ENCODE assay signal across 8 mouse cellular contexts in genomic region chr4:88035361-88035760, GRCm38 (mm10). TPM values are rescaled to one million over a fixed set of nuclear protein-coding genes. Genes with fewer than 3 reads are reported as not detected.
DNase-seq lines count a peak whose midpoint lies in the region; ATAC-seq and TF ChIP-seq lines count a peak whose summit lies in the region.

No protein-coding gene starts in this region.

- no peaks in the 10 kb centered on the region for H3K9me3 ChIP-seq in embryonic facial prominence, embryonic 13.5 days
- H3K9me3 ChIP-seq in lung, embryonic 14.5 days (ENCODE audit: low read depth, low read length): no peaks in the 10 kb centered on the region

- peaks cover 20% of the 10 kb centered on the region; the same call in 1 of the 2 replicates for H3K4me1 ChIP-seq in embryonic facial prominence, embryonic 13.5 days
- no peaks in the 10 kb centered on the region for H3K4me1 ChIP-seq in lung, embryonic 14.5 days (ENCODE audit: insufficient read depth)

- ATAC-seq in embryonic facial prominence, embryonic 13.5 days (ENCODE audit: insufficient number of reproducible peaks, insufficient read depth, low FRiP score, low TSS enrichment, low read depth): no peak
- no peak for ATAC-seq in lung, embryonic 14.5 days (ENCODE audit: insufficient read depth)
- 0 out of 2 replicates have a peak, but pooled peaks have one; percentile 27 for ATAC-seq in neutrophil, adult 5-6 weeks (ENCODE audit: extremely low read depth, insufficient number of reproducible peaks, low FRiP score, poor library complexity, severe bottlenecking)
- ATAC-seq in erythroblast, adult 5-6 weeks (replicated peaks; ENCODE audit: low FRiP score, poor library complexity, severe bottlenecking): no peak

- H3K9ac ChIP-seq in embryonic facial prominence, embryonic 13.5 days: no peak overlapping the region
- H3K9ac ChIP-seq in lung, embryonic 14.5 days: no peak overlapping the region; the same call in 1 of the 2 replicates

- H3K4me3 ChIP-seq in embryonic facial prominence, embryonic 13.5 days: peak overlapping the region; percentile 81
- H3K4me3 ChIP-seq in lung, embryonic 14.5 days (ENCODE audit: low read depth, low read length): peak overlapping the region; percentile 78

- no peak overlapping the region for H3K27ac ChIP-seq in embryonic facial prominence, embryonic 13.5 days
- H3K27ac ChIP-seq in lung, embryonic 14.5 days (ENCODE audit: low read depth): no peak overlapping the region

- H3K4me2 ChIP-seq in embryonic facial prominence, embryonic 13.5 days: peak overlapping the region; percentile 90
- H3K4me2 ChIP-seq in lung, embryonic 14.5 days: peak overlapping the region; percentile 74

- TF ChIP-seq CTCF in lung, embryonic 14.5 days (IDR thresholded peaks at IDR 0.05; ENCODE audit: low read depth): peak; percentile 81

- no peaks in the 10 kb centered on the region for H3K27me3 ChIP-seq in embryonic facial prominence, embryonic 13.5 days
- H3K27me3 ChIP-seq in lung, embryonic 14.5 days (ENCODE audit: insufficient read depth, low read length): no peaks in the 10 kb centered on the region; the same call in 1 of the 2 replicates

- DNase-seq in CD8-positive naive resting alpha-beta T cell, adult 2 months (ENCODE audit: low read depth in 2 of 2, low spot score in 2 of 2): peak; percentile 47 to 66
- peak; percentile 54 for DNase-seq in adrenal gland, adult 2 months
- DNase-seq in heart, postnatal 25 days (ENCODE audit: low spot score): peak; percentile 6
- peak; percentile 60 to 73 for DNase-seq in kidney, postnatal 36 days
- DNase-seq in lung, embryonic 14.5 days: peak; percentile 92

- under 1% methylated on average over 11 of the region's 11 CpGs for WGBS in embryonic facial prominence, embryonic 13.5 days
- under 1% methylated on average over 11 of the region's 11 CpGs for WGBS in lung, embryonic 14.5 days

- H3K36me3 ChIP-seq in embryonic facial prominence, embryonic 13.5 days: no peaks in the 10 kb centered on the region
- H3K36me3 ChIP-seq in lung, embryonic 14.5 days (ENCODE audit: insufficient read depth): no peaks in the 10 kb centered on the region

- intact Hi-C loops in heart, postnatal 25 days (cut with DNase I): loop anchor here (1.0 to 5.0 kb wide), 4 partner anchors 59 to 507 kb away; partner anchors contain the start of gene Focad

RNA-seq across cellular contexts. Expression of gene Mllt3, which starts 2.2 kb away (rescaled TPM):
- total RNA-seq in adrenal gland, adult 2 months (2021): 10 to 100 TPM; 24.7 to 30.0 TPM
- polyA plus RNA-seq in adrenal gland, adult 2 months (2012; rRNA removed): 2.2 and 3.0 TPM in 2 replicates
- polyA plus RNA-seq in embryonic facial prominence, embryonic 13.5 days (2015; fragmentation: Nextera tagmentation; extraction: Ambion mirVana): 85.5 and 89.3 TPM in 2 replicates
- total RNA-seq in heart, postnatal 25 days (2021): 10 to 100 TPM; 11.7 to 12.2 TPM
- polyA plus RNA-seq in lung, embryonic 14.5 days (2014; fragmentation: Nextera tagmentation; extraction: Ambion mirVana): 43.6 and 44.1 TPM in 2 replicates
- 14.6 and 16.1 TPM in 2 replicates for total RNA-seq in neutrophil, adult 5-6 weeks (2017)
- 84.9 and 85.9 TPM in 2 replicates for total RNA-seq in erythroblast, adult 5-6 weeks (2015; ENCODE audit: low replicate concordance)
- total RNA-seq in erythroblast, adult 5-6 weeks (2017; ENCODE audit: low replicate concordance): 93.2 and 111 TPM in 2 replicates

RNA-seq across cellular contexts. Expression of gene Focad, which starts 59.1 kb away (rescaled TPM):
- total RNA-seq in adrenal gland, adult 2 months (2021): 10 to 100 TPM; 19.9 to 22.2 TPM
- 7.9 and 8.1 TPM in 2 replicates for polyA plus RNA-seq in adrenal gland, adult 2 months (2012; rRNA removed)
- 16.0 and 16.1 TPM in 2 replicates for polyA plus RNA-seq in embryonic facial prominence, embryonic 13.5 days (2015; fragmentation: Nextera tagmentation; extraction: Ambion mirVana)
- total RNA-seq in heart, postnatal 25 days (2021): 10 to 100 TPM; 15.0 to 17.0 TPM
- 20.8 and 21.7 TPM in 2 replicates for polyA plus RNA-seq in lung, embryonic 14.5 days (2014; fragmentation: Nextera tagmentation; extraction: Ambion mirVana)
- total RNA-seq in neutrophil, adult 5-6 weeks (2017): 4.7 and 5.7 TPM in 2 replicates
- total RNA-seq in erythroblast, adult 5-6 weeks (2015; ENCODE audit: low replicate concordance): 12.3 and 18.8 TPM in 2 replicates
- total RNA-seq in erythroblast, adult 5-6 weeks (2017; ENCODE audit: low replicate concordance): 3.1 and 4.9 TPM in 2 replicates

Comparison
In these comparisons a context has a peak if more than half of its experiments do, and no peak if none do; other contexts are left out.
1. DNase-seq: peak in every context shown above with its lines; median percentile 92 in lung, embryonic 14.5 days; 66 in kidney, postnatal 36 days; 56 in CD8-positive naive resting alpha-beta T cell, adult 2 months; 54 in adrenal gland, adult 2 months; 6 in heart, postnatal 25 days.